Mouse (Mus musculus): ENCODE results near the gene Ccl6. TPM values are rescaled to one million over a fixed set of nuclear protein-coding genes. Genes with fewer than 3 reads are reported as not detected.

Ccl6 gene
- total RNA-seq (2023): 1.0 to 2.2 TPM (median 1.1 TPM) in 4 replicates

GRCm38 (mm10) chr11:83592853-83593252, at the start of gene Ccl6:
TSS of gene Ccl6 (minus strand) at chr11:83593087.

DNA sequence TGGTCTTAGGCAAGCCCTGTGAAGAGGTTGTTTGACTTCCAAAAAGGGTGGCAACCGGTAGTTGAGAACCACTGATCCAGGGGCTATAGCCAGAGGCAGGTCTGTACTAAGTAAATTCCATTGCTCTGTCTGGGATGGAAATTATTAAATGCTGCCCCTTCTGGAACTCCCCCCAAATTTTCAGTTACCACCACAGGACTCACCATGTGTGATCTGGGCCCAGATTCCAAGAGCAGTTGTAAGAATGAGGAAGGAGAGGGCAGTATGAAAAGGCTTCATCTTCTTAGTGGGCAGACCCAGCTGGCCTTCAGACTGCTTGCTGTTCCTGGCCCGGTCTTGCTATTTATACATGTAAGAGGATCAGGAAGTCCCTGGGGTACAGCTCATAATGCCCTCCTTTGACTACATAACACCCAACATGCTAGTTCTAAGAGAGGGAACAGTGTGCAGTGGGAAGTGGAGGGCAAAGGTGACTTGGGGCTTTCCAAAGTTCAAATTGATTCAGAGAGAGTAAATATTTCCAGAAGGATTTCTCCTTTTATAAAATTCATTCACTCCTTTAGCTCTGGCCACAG, 14.6 kb downstream of the Ccl6 start, which contains the start of gene Ccl9:
TSS of gene Ccl9 (minus strand) at position 451 of the 575 bp plus-strand sequence.

Other genes with a start within 250 kb of the Ccl6 start
- 0.79 to 1.2 TPM (median 0.90 TPM) in 4 replicates for gene Rasl10b, start 183.9 kb downstream of the Ccl6 start, total RNA-seq (2023)
- gene Gas2l2, start 163.6 kb downstream of the Ccl6 start, total RNA-seq (2023): not detected in 4 replicates
- gene 1700020L24Rik, start 155.4 kb downstream of the Ccl6 start, total RNA-seq (2023): 0.83 TPM in 1 of 4 replicates, not detected in the others
- gene Mmp28, start 130.0 kb downstream of the Ccl6 start, total RNA-seq (2023): not detected in 4 replicates
- gene Taf15, start 120.0 kb downstream of the Ccl6 start, total RNA-seq (2023): 154 to 178 TPM (median 165 TPM) in 4 replicates
- gene Heatr9, start 70.9 kb downstream of the Ccl6 start, total RNA-seq (2023): 0.30 TPM in 1 of 4 replicates, not detected in the others
- gene Ccl5, start 62.6 kb downstream of the Ccl6 start, total RNA-seq (2023): 4.6 to 8.0 TPM (median 6.7 TPM) in 4 replicates
- 0.19 to 1.2 TPM in 2 of 4 replicates, not detected in the others for gene Ccl9, start 14.5 kb downstream of the Ccl6 start, total RNA-seq (2023)
- gene Rpl9-ps1, start 52.5 kb upstream of the Ccl6 start, total RNA-seq (2023): not detected in 4 replicates
- gene Ccl3, start 56.3 kb upstream of the Ccl6 start, total RNA-seq (2023): 26.0 to 35.8 TPM (median 30.5 TPM) in 4 replicates
- 8.8 to 12.1 TPM (median 10.8 TPM) in 4 replicates for gene Ccl4, start 69.5 kb upstream of the Ccl6 start, total RNA-seq (2023)
- 3.6 to 7.1 TPM (median 5.4 TPM) in 4 replicates for gene Wfdc17, start 110.9 kb upstream of the Ccl6 start, total RNA-seq (2023)
- 1.1 TPM in 1 of 4 replicates, not detected in the others for gene Wfdc18, start 115.9 kb upstream of the Ccl6 start, total RNA-seq (2023)
- gene Wfdc21, start 153.9 kb upstream of the Ccl6 start, total RNA-seq (2023): 3.1 to 4.4 TPM (median 3.8 TPM) in 4 replicates
- 47.9 to 61.6 TPM (median 54.1 TPM) in 4 replicates for gene Heatr6, start 160.6 kb upstream of the Ccl6 start, total RNA-seq (2023)